ENCODE assay signal across 29 mouse cellular contexts in the genomic region with DNA sequence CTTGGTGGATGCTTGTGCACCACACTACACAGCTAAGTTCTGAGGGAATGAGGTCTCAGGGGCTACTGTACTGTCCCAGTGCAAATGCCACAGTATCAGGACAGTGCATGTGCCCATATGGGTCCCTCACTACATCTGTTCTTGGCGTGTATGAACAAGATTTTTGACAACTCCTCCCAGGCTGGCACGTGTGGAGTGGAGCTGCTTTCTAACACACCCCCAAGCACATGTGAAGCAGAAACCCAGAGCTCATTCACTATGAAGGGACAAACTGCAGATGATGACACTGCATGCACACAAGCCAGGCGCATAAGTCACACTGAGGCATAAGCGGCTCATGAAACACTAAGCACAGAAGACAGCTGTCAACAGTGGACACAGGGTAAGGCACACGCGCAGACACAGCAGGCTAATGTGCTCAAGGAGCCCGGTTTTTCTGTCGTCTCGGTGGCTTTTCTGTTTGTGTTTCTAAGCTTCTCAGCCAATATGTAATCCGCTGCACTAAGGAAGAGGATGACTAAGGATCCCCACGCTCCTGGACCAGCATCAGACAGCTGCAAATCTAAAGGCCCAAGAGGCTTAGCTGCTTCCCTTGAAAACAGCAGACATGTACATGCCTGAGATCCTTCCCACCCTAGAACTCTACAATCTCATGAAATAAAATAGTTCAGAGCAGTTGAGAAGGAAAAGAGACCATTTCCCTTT. TPM values are rescaled to one million over a fixed set of nuclear protein-coding genes. Genes with fewer than 3 reads are reported as not detected.
DNase-seq lines count a peak whose midpoint lies in the region; ATAC-seq and TF ChIP-seq lines count a peak whose summit lies in the region.
"Had no signal": no experiment of that assay in that cellular context is flagged by ENCODE, and none has a peak within 500 bp of the region (broad histone marks: within the 10 kb centered on the region; RNA-seq: fewer than 3 reads in every experiment).

No protein-coding gene starts in this region.

- TF ChIP-seq CTCF in gastrocnemius, adult 2 months (IDR thresholded peaks at IDR 0.05) = no peak

- ATAC-seq in forebrain, embryonic 13.5 days = no peak
- ATAC-seq in forebrain, embryonic 12.5 days (ENCODE audit: low FRiP score) = no peak
- ATAC-seq in megakaryocyte-erythroid progenitor cell, adult 5-6 weeks (replicated peaks; ENCODE audit: low FRiP score, low TSS enrichment, poor library complexity, severe bottlenecking) = no peak
- ATAC-seq: CD4-positive, CD25-positive, alpha-beta regulatory T cell, adult 4 months; inflammation-experienced regulatory T-cells, adult 6 months; midbrain, embryonic 16.5 days had no signal

- 83% methylated on average over 11 of the region's 11 CpGs for WGBS in forebrain, embryonic 13.5 days
- 89% methylated on average over 11 of the region's 11 CpGs for WGBS in forebrain, embryonic 12.5 days

- no peak for DNase-seq in gastrocnemius, adult 2 months
- no peak for DNase-seq in gastrocnemius, adult 18-20 months (ENCODE audit: low spot score)
- DNase-seq in right cerebral cortex, postnatal 25 days = peak; percentile 25
- DNase-seq in right cerebral cortex, postnatal 10 days (ENCODE audit: low spot score in 2 of 2) = no peak
- DNase-seq: cerebellum, adult 2 months; cerebellum, postnatal 14 days; heart, postnatal 14 days; kidney, adult 11 months; kidney, postnatal 36 days; left cerebral cortex, postnatal 4 days; liver; lung, adult 2 months; lung, postnatal 10 days; right cerebral cortex, adult 18-20 months; thymus, postnatal 4 days had no signal

- no peak overlapping the region for H3K9ac ChIP-seq in forebrain, embryonic 13.5 days
- H3K9ac ChIP-seq in forebrain, embryonic 12.5 days = no peak overlapping the region
- H3K9ac ChIP-seq: hindbrain, embryonic 15.5 days; kidney, embryonic 15.5 days; liver, embryonic 14.5 days; neural tube, embryonic 12.5 days had no signal

- H3K27me3 ChIP-seq in forebrain, embryonic 13.5 days = no peaks in the 10 kb centered on the region
- no peaks in the 10 kb centered on the region for H3K27me3 ChIP-seq in forebrain, embryonic 12.5 days
- H3K27me3 ChIP-seq: hindbrain, embryonic 15.5 days; kidney, embryonic 15.5 days; neural tube, embryonic 12.5 days had no signal

- no peaks in the 10 kb centered on the region for H3K4me1 ChIP-seq in forebrain, embryonic 13.5 days
- H3K4me1 ChIP-seq in forebrain, embryonic 12.5 days = no peaks in the 10 kb centered on the region
- H3K4me1 ChIP-seq: hindbrain, embryonic 10.5 days; neural tube, embryonic 12.5 days had no signal

- peaks cover 32% of the 10 kb centered on the region for H3K36me3 ChIP-seq in forebrain, embryonic 13.5 days (ENCODE audit: poor library complexity, severe bottlenecking)
- peaks cover 31% of the 10 kb centered on the region for H3K36me3 ChIP-seq in forebrain, embryonic 12.5 days (replicated peaks)

- H3K9me3 ChIP-seq in forebrain, embryonic 13.5 days (replicated peaks) = no peaks in the 10 kb centered on the region
- no peaks in the 10 kb centered on the region for H3K9me3 ChIP-seq in forebrain, embryonic 12.5 days
- H3K9me3 ChIP-seq: hindbrain, embryonic 10.5 days; hindbrain, embryonic 15.5 days; kidney, embryonic 15.5 days; neural tube, embryonic 12.5 days had no signal

- 0 out of 2 replicates have a peak overlapping the region, but pooled peaks have one; percentile 17 for H3K27ac ChIP-seq in forebrain, embryonic 13.5 days
- no peak overlapping the region for H3K27ac ChIP-seq in forebrain, embryonic 12.5 days
- peak overlapping the region; percentile 24; the same call in 1 of the 2 replicates for H3K27ac ChIP-seq in gastrocnemius, adult 2 months
- H3K27ac ChIP-seq: hindbrain, embryonic 10.5 days; hindbrain, embryonic 15.5 days; kidney, embryonic 15.5 days; layer of hippocampus, adult 2 months; liver, embryonic 14.5 days; macrophage; neural tube, embryonic 12.5 days had no signal

- intact Hi-C loops in gastrocnemius, adult 2 months (cut with DNase I) = no loop called here

- no peak overlapping the region for H3K4me2 ChIP-seq in forebrain, embryonic 13.5 days
- no peak overlapping the region for H3K4me2 ChIP-seq in forebrain, embryonic 12.5 days
- H3K4me2 ChIP-seq: hindbrain, embryonic 15.5 days; kidney, embryonic 15.5 days; midbrain, embryonic 11.5 days; neural tube, embryonic 12.5 days had no signal

- H3K4me3 ChIP-seq in forebrain, embryonic 13.5 days = no peak overlapping the region
- no peak overlapping the region for H3K4me3 ChIP-seq in forebrain, embryonic 12.5 days (replicated peaks)
- H3K4me3 ChIP-seq in gastrocnemius, adult 2 months = no peak overlapping the region
- H3K4me3 ChIP-seq: hindbrain, embryonic 10.5 days; hindbrain, embryonic 15.5 days; kidney, embryonic 15.5 days; layer of hippocampus, adult 2 months; neural tube, embryonic 12.5 days had no signal

RNA-seq across cellular contexts. Expression of gene Map3k4, which starts 41.9 kb away (rescaled TPM):
- polyA plus RNA-seq in forebrain, embryonic 13.5 days (2015; fragmentation: Nextera tagmentation; extraction: Ambion mirVana) = 44.9 and 46.4 TPM in 2 replicates
- polyA plus RNA-seq in forebrain, embryonic 12.5 days (2016; fragmentation: Nextera tagmentation; extraction: Ambion mirVana) = 52.6 and 54.1 TPM in 2 replicates
- 10 to 100 TPM; 29.5 to 36.6 TPM for total RNA-seq in gastrocnemius, adult 2 months (2021)
- total RNA-seq in gastrocnemius, adult 18-20 months (2021) = 10 to 100 TPM; 31.5 to 39.0 TPM
- total RNA-seq in megakaryocyte-erythroid progenitor cell, adult 5-6 weeks (2014; fragmentation: Nextera tagmentation) = 18.8 and 19.9 TPM in 2 replicates
- 18.2 and 20.2 TPM in 2 replicates for total RNA-seq in megakaryocyte-erythroid progenitor cell, adult 5-6 weeks (2017)
